Mouse (Mus musculus) G1E (cell line): ENCODE data around the gene Ccdc12. TPM values are rescaled to one million over a fixed set of nuclear protein-coding genes. Genes with fewer than 3 reads are reported as not detected.

Source experiments
- ATAC-seq: 2 replicates; pipeline ENCODE4 v1.8.0; 2016; ENCODE audit warnings: mild to moderate bottlenecking; ENCODE audit not compliant: insufficient number of reproducible peaks, poor library complexity, low FRiP score, severe bottlenecking; ENCODE audit errors: extremely low read depth
- DNase-seq: peaks from one replicate; pipeline ENCODE4 v3.0.0; 2012; ENCODE audit warnings: low spot score
- H3K27me3 ChIP-seq: 2 replicates; pipeline ENCODE4 v1.6.1; 2012; ENCODE audit warnings: mild to moderate bottlenecking, low read length, inconsistent platforms; ENCODE audit not compliant: insufficient read depth
- H3K36me3 ChIP-seq: replicated peaks from 2 replicates; pipeline ENCODE3; 2012; ENCODE audit warnings: mild to moderate bottlenecking, inconsistent platforms
- H3K4me1 ChIP-seq: 2 replicates; pipeline ENCODE4 v1.6.1; 2012; ENCODE audit warnings: low read depth, low read length, inconsistent platforms, mixed read lengths; ENCODE audit not compliant: insufficient read depth
- H3K4me3 ChIP-seq: 2 replicates; pipeline ENCODE4 v1.5.1; 2012; ENCODE audit warnings: low read depth, mild to moderate bottlenecking, inconsistent platforms, low read length, moderate library complexity, mixed read lengths
- H3K9me3 ChIP-seq: replicated peaks from 2 replicates; pipeline ENCODE4 v1.6.1; 2012; ENCODE audit warnings: inconsistent platforms
- CTCF ChIP-seq: IDR thresholded peaks from 2 replicates; pipeline ENCODE4 v1.5.1; 2012; ENCODE audit warnings: low read depth, low read length, inconsistent platforms, mixed read lengths
- GATA1 ChIP-seq: IDR thresholded peaks from 2 replicates; pipeline ENCODE4 v1.6.1; 2012; ENCODE audit warnings: borderline replicate concordance, low read length, inconsistent platforms, mixed read lengths
- GATA2 ChIP-seq: IDR thresholded peaks from 2 replicates; pipeline ENCODE4 v1.6.1; 2012; ENCODE audit warnings: low read depth, low read length, inconsistent platforms, borderline replicate concordance
- POLR2AphosphoS5 ChIP-seq: IDR thresholded peaks from 2 replicates; pipeline ENCODE4 v1.6.1; 2012; ENCODE audit warnings: low read depth, low read length, inconsistent platforms; ENCODE audit not compliant: insufficient replicate concordance
- TAL1 ChIP-seq: conservative IDR thresholded peaks from 2 replicates; pipeline ENCODE4 v1.6.1; 2012; ENCODE audit warnings: low read depth, low read length, inconsistent platforms, mixed read lengths
- polyA plus RNA-seq: library from polyadenylated mRNA; stranded (reverse); fragments of >175 nt; gene quantifications from 2 replicates; pipeline ENCODE4 v1.2.3, GENCODE M21; 2012
- total RNA-seq, 2 experiments: library from RNA; stranded (forward) in 1 of 2; stranded (reverse) in 1 of 2; fragments of 200-1000 nt in 1 of 2; fragments of >200 nt in 1 of 2; fragmentation: Nextera tagmentation in 1 of 2; gene quantifications; 2 replicates each; pipeline ENCODE4 v1.2.3; 2014 to 2017

Ccdc12 gene
- total RNA-seq (2014; fragmentation: Nextera tagmentation) (36.2 TPM in 2 replicates), total RNA-seq (2017) (202 and 222 TPM in 2 replicates), polyA plus RNA-seq (331 and 365 TPM in 2 replicates)

DNA sequence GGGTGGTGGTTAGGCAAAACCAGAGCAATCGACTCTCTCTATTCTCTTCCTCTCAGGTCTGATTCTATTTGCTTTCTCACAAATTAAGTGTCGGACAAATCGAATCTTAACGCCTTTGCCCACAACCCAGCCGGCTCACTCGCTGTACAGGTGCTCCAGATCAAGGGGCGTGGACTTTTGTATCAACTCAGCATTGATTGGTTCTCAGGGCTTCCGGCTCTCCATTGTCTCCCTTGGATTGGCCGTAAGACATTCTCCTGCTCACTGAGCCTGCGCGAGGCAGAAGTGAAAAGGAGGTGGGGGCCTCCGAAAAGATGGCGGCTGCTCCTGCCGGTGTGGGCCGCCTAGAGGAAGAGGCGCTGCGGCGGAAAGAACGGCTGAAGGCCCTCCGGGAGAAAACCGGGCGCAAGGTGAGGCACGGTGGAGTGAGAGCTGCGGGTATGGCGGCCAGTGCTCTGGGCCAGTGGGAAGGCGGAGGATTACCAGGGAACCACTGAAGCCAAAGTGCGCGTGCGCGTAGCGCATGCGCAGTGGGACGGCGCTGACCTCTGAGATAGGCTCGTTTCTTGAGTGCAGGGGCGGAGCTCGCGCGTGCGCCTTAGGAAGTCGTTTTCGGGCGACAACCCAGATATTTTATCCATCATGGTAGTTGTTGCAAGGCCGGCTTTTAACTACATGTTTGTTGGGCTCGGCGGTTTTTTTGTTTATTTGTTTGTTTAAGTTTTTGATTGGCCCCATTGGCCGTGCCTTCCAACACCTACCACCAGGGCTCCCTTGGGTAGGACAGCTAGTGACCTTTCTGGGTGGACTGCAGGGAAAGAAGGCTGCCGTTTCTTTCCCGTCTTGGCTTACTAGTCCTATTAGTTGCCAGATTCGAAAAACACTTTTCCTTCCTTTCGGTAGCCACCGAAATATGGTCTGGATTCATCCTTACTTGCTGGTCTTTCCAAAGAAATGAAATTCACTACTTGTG, at the start of gene Ccdc12:
Gene Ccdc12, plus strand, starts transcription at position 255 of the 973 bp plus-strand sequence.
- TF ChIP-seq POLR2AphosphoS5 (no peak), TAL1 (no peak), CTCF (no peak), GATA2 (no peak), GATA1 (no peak)
- Histone ChIP-seq H3K4me1 (peaks cover 77% of the 10 kb centered on the region), H3K4me3 (peak within 1 kb of the TSS; percentile 78), H3K9me3 (no peaks in the 10 kb centered on the region), H3K36me3 (peaks cover 30% of the 10 kb centered on the region), H3K27me3 (no peaks in the 10 kb centered on the region)
- DNase-seq (peak; percentile 93), ATAC-seq (peak; percentile 71)

DNA sequence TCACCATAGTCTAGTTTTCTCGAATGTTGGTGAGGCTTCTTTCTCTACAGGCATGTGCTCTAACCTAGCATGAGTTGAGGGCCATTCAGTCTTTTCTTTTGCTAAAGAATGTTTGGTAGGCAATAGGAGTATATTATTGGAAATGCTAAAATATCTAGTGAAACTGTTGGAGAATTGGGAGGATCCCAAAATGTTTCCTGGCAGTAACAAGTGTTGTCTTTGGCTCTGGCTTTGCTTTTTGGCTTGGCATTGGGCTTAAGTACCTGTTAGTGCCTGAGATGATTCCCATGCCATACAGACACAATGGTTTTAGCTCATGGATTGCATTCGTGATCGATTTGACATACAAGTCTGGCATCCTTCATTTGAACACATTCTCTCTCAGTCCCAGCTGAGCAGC, 44.8 kb upstream of the Ccdc12 start:
- TF ChIP-seq GATA2 (no peak), TAL1 (no peak), GATA1 (no peak), POLR2AphosphoS5 (no peak), CTCF (no peak)
- peaks cover 97% of the 10 kb centered on the region for H3K36me3 ChIP-seq
- ATAC-seq, result no peak

DNA sequence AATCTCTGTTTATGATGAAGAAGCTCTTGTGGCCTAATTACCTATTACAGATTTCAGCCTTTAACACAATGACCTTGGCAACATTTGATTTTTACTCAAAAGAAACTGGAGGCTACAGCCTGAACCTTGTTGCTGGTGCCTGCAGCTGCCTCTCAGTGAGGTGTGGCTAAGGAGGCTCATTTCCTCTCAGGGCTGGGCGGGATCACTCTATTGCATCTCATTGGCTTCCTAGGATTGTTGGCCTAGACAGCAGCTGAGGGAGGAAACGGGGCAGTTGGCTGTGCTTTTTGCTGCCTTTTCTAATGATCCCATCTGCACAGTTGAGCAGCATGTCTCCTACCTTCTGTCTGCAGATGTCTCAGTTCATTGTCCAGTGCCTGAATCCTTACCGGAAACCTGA, 39.2 kb upstream of the Ccdc12 start:
- Histone ChIP-seq H3K36me3 (peaks cover 96% of the 10 kb centered on the region), H3K4me3 (no peak overlapping the region)

More for the DNA sequence above, 44.8 kb upstream of the Ccdc12 start:
- Histone ChIP-seq H3K4me1 (peaks cover 22% of the 10 kb centered on the region), H3K27me3 (no peaks in the 10 kb centered on the region), H3K9me3 (no peaks in the 10 kb centered on the region), H3K4me3 (no peak overlapping the region)
- DNase-seq, result no peak

DNA sequence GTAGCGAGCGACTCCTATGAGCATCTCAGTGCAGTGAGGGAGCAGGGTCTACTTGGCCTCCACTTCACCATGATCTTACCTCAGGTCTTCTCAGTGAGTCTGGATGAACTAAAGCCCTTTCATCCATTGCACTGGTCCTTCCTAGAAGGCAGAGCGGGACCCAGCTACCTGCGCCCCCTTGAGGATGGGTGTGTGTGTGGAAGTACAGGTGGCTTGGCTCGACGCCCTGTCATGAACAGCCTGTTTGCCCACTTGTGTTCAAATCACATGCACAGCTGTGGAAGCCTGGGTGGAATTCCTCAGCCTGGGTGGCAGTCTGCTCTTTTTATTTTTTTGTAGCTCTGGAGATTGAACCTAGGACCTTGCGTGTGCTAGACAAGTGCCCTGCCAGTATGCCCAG, 36.1 kb upstream of the Ccdc12 start:
- H3K36me3 ChIP-seq, result peaks cover 96% of the 10 kb centered on the region
- no peaks in the 10 kb centered on the region for H3K9me3 ChIP-seq
- DNase-seq (no peak), ATAC-seq (no peak)
- no peak overlapping the region for H3K4me3 ChIP-seq
- no peaks in the 10 kb centered on the region for H3K27me3 ChIP-seq
- peaks cover 48% of the 10 kb centered on the region for H3K4me1 ChIP-seq
- TF ChIP-seq POLR2AphosphoS5 (no peak), GATA2 (no peak), TAL1 (no peak), CTCF (no peak), GATA1 (no peak)

More for the DNA sequence above, 39.2 kb upstream of the Ccdc12 start:
- Histone ChIP-seq H3K9me3 (no peaks in the 10 kb centered on the region), H3K4me1 (peaks cover 39% of the 10 kb centered on the region), H3K27me3 (no peaks in the 10 kb centered on the region)
- TF ChIP-seq GATA2 (no peak), CTCF (no peak), TAL1 (no peak), GATA1 (no peak), POLR2AphosphoS5 (no peak)
- DNase-seq, result no peak
- no peak for ATAC-seq

DNA sequence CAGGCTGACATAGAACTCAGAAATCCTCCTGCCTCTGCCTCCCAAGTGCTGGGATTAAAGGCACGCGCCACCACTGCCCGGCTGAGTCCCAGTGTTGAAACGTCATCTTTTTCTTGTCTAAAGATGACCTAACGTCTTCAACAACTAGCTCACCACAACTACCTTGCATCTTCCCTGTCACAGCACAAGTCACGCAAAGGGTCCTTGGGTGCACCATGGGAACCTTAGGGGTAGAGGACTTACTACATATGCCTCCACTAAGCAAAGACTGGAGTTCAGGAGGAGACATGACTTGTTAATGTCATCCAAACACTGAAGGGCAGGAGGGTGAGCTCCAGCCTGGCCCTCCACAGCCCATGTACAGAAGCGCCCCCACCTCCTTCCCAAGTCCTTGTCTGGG, 35.6 kb upstream of the Ccdc12 start:
- H3K4me3 ChIP-seq, result no peak overlapping the region
- H3K9me3 ChIP-seq, result no peaks in the 10 kb centered on the region
- H3K4me1 ChIP-seq, result peaks cover 47% of the 10 kb centered on the region
- DNase-seq (no peak), ATAC-seq (no peak)
- H3K36me3 ChIP-seq, result peaks cover 96% of the 10 kb centered on the region
- TF ChIP-seq GATA1 (no peak), CTCF (no peak), GATA2 (no peak), POLR2AphosphoS5 (no peak), TAL1 (no peak)
- H3K27me3 ChIP-seq, result no peaks in the 10 kb centered on the region

DNA sequence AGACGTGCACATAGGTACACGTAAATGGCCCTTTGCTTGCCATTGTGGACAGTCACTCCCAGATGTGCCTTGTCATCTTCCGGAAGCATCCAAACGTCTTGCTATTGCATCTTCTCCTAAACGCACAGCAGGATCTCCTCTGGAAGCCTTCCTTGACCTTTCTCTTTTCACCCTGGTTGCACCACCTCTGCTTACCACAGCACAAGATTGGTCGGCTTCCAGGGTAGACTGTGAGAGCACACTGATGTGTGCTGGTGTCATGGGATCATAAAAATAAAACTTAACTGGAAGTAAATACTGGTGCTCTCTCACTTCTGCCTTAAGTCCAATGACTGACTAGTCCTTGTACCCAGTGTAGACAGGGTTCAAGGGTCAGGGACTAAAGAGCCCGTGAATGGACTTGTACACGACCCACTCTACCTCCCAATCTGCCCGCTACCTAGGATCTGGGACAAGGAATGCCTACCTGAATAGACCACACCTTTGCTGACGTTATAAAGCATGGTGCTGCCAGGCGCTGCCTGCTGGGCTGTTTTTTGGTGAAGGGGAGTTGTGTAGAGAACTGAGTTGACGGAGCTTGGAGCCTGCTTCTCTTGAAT, 33.6 kb upstream of the Ccdc12 start:
- no peaks in the 10 kb centered on the region for H3K9me3 ChIP-seq
- H3K4me1 ChIP-seq, result peaks cover 35% of the 10 kb centered on the region
- ATAC-seq (no peak), DNase-seq (no peak)
- TF ChIP-seq CTCF, result no peak
- no peak for TF ChIP-seq TAL1
- no peak for TF ChIP-seq POLR2AphosphoS5
- no peak for TF ChIP-seq GATA1
- TF ChIP-seq GATA2, result no peak
- no peaks in the 10 kb centered on the region for H3K27me3 ChIP-seq
- H3K4me3 ChIP-seq, result no peak overlapping the region
- peaks cover 100% of the 10 kb centered on the region for H3K36me3 ChIP-seq
